Mouse (Mus musculus) bone marrow macrophage, adult 2 months (primary cell): Measurements from ENCODE around the gene Ddx55.

Source experiments
- CTCF ChIP-seq: IDR thresholded peaks from 2 replicates; pipeline ENCODE4 v1.5.1; 2012; ENCODE audit warnings: low read depth, mild to moderate bottlenecking, low read length, moderate library complexity
- POLR2A ChIP-seq: IDR thresholded peaks from 2 replicates; pipeline ENCODE4 v1.6.1; 2012; ENCODE audit warnings: mild to moderate bottlenecking, low read depth, low read length, borderline replicate concordance

DNA sequence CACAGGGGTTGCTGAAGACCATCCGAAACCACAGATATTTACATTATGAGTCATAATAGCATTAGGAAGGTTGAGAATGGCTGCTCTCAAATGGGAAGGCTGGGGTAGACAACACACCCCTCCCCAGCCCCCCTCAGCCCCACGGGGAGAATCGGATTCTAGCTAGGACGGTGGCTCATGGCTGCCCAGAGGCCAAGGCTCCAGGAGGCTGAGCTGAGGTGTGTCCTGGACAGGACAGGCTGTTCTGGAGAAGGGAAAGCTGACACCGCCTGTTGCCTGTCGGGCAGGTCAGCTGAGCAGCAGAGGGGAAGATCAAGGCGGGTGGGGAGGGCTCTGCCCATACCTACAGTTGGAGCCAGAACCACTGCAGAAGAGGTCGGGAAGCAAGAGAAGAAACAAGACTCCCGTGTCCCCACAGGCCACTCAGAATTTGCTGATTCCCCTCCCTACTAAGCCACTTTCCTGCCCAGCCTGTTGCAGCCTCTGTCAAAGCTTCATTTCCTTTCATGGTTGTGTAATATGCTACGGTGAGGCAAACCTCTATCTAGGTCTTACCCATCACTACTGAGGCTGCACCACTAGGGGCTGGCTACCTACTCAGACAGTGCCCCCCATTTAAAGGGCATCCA lies 45.8 kb upstream of the Ddx55 start:
- TF ChIP-seq POLR2A, result no peak
- TF ChIP-seq CTCF, result no peak
